Mouse (Mus musculus) heart, postnatal 0 days (tissue): ENCODE measurements at regions not wholly inside any gene's neighbourhood (a gene's known extent, or its start where the extent isn't known, plus 50 kb on each side); places are given as distances from the start of the nearest gene placed in this dataset.

ENCODE experiments used
- CTCF ChIP-seq: IDR thresholded peaks from 2 replicates; pipeline ENCODE4 v1.5.1; 2016; ENCODE audit warnings: antibody characterized with exemption, control low read depth, low read depth
- EP300 ChIP-seq: IDR thresholded peaks from 2 replicates; pipeline ENCODE4 v1.6.1; 2016; ENCODE audit warnings: antibody characterized with exemption, low read depth

- TF ChIP-seq CTCF (no peak), EP300 (no peak)
These were observed 654.6 kb upstream of the Fam160b2 start for GRCm38 (mm10) chr14:71254207-71254606.
